Mouse (Mus musculus) T-helper 1 cell (primary cell): ENCODE measurements around the gene Rab6b.

Experiments
- in situ Hi-C: fragments of 300-600 bp; cut with MboI, MseI; formaldehyde crosslinking; loops from one replicate; pipeline ENCODE4 v1.15.1; 2025; ENCODE audit warnings: high pct_unique_total_duplicates

Rab6b gene

DNA sequence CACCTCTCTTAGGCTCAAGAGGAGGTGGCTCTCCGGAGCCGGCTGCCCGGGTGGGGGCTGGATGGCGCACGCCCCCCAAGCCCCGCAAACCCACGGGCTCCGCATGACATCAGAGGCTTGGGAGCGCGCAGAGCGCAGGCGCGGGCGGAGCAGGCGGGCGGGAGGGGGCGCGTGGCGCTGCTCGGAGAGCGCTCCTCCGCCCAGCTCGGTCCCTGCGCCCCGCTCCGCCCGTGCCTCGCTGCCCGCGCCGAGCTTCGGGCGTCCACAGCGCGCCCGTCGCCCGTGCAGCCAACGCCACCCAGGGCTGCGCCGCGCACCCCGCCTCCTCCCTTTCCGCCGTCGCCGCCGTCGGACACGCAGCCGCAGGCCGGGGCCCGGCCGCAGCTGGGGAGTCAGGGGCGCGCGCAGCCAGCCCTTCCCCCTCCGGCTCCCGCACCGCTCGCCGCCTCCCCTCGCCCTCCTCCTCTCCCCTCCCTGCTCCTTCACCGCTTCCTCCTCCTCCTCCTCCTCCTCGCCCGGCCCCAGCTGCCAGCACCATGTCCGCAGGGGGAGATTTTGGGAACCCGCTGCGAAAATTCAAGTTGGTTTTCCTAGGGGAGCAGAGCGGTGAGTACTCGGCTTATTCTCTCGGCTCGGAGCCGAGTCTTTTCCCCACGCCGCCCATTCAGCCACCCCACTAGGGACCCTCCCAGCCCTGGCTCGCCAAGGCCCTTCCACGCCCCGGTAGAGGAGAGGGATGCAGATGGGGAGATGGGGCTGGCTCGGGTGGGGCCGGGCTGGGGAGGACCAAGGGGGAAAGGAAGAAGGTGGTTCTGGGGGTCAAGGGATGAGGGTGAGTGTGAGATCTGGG, at the start of gene Rab6b:
TSS of gene Rab6b (plus strand) at position 167 of the 850 bp plus-strand sequence.
- in situ Hi-C loops: no loop called here

DNA sequence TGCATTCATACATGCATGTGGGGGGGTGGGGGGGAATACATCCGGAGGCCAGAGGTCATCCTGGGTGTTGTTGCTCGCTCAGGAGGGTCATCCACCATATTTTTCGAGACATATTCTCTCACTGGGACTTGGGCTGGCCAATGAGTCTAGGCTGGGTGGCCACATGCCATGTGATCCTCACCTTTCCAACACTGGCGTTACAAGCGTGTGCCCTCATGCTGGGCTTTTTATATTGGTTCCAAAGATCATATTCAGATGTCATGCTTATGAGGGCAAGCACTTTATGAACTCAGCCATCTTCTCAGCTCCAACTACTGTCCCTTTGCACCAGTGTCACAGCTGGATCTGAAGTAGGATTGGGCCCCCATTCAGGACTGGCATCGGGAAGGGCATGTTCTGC, 48.0 kb upstream of the Rab6b start:
- in situ Hi-C loops: no loop called here

DNA sequence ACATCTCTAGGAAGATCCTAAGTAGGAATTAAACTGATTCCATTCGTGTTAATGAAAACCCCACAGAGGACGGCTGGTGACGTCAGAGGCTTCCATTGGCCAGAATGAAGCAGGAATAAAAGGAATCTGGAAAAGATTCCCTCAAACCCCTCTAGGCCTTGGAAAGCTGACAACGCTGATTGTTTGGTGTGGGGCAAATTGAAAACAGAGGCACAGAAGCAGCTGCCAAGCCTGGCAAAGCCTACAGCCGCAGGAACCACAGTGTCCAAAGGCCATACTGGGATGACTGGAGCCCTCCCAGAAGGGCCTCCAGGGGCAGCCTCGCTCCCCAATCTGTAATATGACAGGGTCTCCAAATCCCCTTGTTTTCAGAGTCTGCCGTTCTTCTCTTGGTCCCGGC, 44.7 kb upstream of the Rab6b start:
- in situ Hi-C loops: no loop called here

DNA sequence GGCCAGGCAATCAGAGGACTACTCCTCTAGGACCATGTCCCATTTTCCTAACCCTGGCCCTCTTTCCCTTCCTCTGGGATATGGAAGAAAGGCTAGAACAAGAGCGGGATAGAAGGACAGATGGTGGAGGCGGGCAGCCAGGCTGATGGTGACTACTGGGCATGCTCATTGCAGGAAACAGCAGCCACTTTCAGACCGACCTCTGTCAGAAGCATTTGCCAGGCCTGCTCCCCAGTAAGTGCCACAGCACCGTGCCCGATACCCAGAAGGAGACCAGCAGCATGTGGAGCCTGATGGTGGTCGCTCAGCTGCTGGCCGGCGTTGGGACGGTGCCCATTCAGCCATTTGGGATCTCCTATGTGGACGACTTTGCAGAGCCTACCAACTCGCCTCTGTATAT, 43.9 kb upstream of the Rab6b start:
- in situ Hi-C loops: no loop called here

DNA sequence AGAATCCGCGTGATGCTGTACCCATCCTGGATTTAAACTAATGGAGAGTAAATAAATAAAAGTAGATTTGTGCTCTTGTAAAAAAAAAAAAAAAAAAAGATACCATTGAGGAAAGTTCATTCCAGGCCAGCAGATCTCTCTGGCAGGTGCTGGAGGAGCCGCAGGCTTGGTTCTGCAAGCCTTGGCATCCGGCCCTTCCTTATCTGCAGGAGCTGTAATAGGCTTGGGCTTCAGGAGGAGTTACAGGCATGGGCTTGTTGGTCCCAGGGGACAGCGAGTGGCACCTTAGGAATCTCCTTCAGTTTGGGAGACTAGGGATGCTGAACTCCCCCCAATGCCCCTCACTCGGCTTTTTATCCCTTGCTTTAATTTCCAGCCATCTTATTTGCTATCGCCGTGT, 42.8 kb upstream of the Rab6b start:
- in situ Hi-C loops: no loop called here

DNA sequence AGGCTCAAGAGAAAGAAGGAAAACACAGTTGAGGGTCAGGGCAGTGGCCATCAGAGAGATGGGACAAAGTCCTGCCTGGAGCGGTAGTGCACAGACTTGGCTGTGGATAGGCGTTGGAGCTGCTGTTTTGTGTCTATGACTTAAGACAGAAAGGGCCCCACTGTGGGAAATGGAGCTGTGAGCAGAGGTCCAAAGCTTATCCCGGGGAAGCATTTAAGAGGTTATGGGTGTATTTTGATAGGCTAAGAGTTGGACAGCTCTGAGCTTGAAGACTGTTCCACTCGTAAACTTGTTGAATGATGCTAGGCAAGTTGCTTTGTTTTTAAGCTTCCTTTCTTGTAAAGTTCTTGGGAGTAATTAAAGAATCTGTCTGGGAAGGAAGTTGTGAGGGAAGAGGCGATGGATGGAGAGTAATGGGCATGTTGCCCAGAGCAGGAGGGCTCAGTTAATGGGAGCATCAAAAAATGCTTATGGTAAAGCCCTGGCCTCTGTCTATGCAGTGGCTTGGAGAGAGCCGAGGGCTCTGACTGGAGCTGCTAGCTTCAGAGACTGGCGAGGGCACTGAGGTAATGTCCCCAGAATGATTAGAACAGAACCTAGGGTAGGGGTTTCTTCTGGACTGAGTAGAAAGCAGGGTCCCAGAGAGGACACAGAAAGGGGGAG, 39.9 kb upstream of the Rab6b start:
- in situ Hi-C loops: no loop called here

DNA sequence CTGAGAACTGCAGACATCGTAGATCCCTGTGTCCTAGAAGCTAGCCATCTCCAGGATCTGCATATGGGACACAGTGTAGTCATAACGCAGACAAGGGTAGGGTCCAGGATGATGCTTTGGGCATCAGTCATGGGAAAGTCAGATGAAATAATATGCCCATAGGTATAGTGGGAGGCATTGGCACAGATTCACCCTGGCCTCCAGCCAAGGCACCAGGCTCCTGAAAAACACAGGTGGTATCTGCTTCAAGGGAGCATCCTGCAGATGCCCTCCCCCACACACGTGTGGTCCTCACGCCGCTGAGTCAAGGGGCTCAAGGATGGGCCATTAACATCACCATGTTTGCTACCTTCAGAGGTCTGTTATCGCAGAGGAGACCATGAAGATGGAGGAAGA, 39.4 kb upstream of the Rab6b start:
- in situ Hi-C loops: no loop called here

DNA sequence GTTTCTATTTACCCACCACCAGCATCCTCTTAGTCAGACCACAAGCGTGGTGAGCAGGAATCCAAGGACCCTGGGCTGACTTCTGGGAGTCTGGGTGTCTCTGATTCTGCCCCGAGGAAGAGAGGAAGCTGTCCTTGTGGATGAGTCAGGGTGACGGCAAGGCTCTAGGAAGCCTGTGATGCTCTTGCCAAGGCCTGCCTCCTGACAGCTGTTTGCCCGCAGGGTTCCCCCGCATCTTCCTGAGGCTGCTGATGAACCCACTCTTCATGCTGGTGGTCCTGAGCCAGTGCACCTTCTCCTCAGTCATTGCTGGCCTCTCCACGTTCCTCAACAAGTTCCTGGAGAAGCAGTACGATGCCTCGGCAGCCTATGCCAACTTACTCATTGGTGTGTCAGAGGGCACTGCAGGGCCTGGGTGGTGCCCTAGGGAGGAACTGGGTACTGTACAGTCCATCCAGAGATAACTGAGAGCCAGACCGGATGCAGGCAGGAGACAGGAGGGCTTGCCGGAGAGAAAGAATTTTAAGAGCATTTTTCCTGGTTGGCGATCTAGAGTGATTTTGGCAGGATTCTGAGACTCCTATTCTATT, 38.6 kb upstream of the Rab6b start:
- in situ Hi-C loops: no loop called here

DNA sequence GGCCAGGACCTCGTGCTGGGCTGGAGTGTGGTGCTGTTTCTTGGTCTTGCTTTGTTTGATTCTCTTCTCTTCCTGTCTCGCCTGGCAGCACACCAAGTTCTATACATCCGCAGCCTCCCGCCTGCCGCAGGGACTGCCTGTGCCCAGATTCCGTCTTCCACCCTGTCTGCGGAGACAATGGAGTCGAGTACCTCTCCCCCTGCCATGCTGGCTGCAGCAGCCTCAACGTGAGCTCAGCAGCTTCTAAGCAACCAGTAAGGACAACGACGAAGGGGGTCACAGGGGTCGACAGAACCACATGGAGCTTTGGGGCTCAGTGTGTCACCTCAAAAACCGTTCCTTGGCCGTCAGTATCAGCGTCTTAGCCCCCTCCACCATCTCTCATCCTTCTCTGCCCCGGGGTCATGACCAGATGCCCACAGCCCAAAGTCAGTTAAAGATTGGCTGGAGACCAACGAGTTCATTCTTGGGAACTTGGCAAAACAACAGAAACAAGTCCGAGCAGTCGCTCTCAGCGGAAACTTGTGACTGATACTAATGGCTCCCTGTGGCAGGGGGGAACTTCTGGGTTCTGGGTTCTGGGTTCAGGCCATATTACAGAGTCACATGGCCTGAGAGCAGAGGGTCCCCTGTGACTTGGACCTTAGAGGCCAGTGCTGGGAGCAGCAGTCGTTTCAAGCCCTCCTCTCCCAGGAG, 34.6 kb upstream of the Rab6b start:
- in situ Hi-C loops: no loop called here

DNA sequence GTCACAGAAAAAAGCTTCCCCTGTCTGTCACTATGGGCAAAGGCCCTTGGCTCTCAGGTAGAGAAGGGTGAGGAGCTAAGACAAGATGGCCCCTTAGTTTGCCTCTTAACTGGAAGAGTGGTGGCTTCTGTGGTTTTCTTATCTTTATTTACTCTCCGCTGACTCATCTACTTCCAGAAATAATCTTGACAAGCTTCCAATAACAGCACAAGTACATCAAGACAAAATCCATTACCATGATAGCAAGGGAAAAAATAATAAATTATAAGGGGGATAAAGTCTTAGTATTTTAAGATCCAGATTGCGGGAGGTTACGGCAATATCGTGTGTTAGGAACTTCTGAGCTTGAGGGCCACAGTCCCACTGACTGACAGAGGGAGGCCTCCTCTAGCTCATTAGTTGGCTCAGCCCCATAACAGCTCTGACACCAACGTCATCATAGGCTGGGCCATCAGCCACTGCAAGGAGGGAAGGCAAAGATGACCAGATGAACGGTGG, 33.3 kb upstream of the Rab6b start:
- in situ Hi-C loops: no loop called here

DNA sequence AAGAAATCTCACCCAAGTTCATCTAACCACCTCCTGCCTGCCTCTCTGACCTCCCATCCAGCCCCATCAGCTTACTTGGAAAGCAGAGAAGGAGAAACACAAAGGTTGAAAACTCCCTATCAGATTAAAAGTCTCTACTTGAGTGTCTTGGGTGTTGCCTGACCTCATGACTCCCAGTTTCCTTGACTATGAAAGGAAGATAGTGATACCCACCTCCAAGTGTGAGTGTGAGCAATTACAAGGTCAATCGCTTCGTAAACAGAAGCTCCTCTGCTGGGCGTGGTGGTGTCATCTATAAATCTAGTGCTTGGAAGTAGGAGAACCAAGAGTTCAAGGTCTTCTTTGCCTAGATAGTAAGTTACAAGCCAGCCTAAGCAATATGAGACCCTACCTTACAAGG, 31.4 kb upstream of the Rab6b start:
- in situ Hi-C loops: no loop called here

DNA sequence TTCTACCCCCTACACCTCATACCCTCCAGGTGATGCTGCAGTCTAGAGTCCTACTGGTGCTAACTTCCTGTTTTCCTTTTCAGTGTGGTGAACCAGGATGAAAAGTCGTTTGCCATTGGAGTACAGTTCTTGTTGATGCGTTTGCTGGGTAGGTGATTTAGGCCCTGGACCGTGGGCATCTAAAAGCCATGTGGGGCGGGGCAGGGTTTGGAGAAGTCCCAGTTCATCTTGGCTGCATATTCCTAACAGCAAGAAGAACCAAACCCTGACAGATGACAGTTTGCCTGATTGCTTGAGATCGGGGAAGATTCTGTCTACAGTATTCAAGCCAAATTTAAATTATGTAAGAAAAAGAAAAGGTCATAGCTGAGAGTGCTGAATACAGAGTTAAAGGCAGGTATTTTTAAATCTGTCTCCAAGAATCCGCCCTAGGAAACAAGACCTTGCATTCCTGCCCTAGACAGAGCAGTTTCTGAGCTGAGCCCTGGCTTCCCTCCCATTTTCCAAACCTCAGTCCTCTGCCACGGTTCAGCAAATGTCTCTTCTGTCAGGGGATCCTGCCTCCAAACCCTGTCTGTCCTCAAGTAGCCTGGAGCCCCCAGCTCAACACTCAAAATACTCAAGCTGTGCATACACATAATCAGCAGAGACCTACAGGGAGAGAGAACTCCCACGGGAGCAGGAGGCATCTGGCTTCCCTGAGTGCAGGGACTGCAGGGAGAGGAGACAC, 29.2 kb upstream of the Rab6b start:
- in situ Hi-C loops: no loop called here

DNA sequence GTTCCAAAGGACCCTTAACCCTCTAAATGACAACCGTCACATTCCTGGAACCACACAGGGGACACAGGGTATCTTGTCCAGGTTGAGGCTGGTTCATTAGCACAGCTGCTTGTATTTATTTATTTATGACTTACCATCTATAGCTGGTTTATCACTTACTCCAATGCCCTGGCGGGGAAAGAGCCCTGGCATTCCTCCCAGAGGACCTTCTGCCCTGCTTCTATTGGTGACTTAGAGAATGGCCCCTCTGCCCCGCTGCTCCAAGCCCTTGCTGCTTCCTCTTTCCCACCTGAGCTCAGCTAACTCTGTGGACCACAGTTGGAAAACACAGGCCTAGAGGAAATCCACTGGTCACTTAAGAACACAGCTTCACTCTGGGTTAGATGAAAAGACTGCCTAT, 28.2 kb upstream of the Rab6b start:
- in situ Hi-C loops: no loop called here

DNA sequence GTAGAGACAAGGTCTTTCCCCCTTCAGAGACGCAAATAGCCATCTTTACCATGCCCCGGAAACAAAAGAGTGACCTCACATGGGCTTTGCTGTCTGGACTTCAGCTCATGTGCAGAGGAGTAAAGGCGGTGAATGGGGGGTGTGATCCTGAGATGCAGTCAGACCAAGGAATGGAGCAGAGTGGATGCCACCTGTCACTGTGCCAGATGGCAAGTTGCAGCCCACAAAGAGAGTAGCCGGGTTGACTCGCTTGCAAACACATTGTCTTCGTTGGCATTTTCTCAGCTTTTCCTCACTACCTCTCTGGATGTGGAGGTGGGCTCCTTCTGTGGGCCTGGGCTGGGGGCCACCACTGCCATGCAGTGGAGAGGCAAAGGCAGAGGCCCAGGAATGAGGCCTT, 24.9 kb upstream of the Rab6b start:
- in situ Hi-C loops: no loop called here

DNA sequence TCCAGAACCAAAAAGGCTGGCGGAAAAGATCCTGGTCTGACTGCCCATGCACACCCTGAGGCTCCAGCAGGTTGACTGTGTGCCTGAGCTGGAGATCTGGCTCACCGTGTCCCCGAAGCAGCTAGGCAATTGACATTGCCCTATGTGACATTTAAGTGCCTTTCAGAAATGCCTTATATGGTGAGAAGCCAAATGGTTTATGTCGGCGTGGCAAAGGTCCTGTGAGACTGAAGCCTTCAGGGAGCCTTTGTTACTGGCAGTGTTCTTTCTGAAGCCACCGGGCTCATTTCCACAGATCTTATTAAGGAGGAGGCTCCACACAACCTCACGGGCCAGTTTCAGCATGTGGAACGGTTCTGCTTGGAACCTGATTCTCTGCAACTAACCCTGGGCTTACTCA, 24.3 kb upstream of the Rab6b start:
- in situ Hi-C loops: no loop called here

DNA sequence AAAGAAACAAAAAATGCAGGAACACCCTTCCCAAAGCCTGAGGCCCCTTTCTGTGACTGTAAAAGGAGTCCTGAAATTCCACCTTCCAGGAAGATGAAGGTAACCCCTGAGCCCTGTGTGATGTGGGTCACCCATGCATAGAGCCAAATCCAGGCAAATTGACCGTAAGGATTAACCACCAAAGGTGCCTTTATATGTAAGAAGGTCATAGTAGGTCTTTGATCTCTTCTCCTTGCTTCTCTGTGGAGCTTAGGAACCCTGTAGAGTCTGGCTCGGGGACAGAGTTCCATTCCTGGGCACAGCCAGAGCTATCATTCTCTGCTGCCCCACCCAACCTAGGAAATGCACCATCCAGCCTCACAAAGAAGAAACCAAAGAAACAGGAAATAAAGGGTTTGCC, 22.9 kb upstream of the Rab6b start:
- in situ Hi-C loops: no loop called here

DNA sequence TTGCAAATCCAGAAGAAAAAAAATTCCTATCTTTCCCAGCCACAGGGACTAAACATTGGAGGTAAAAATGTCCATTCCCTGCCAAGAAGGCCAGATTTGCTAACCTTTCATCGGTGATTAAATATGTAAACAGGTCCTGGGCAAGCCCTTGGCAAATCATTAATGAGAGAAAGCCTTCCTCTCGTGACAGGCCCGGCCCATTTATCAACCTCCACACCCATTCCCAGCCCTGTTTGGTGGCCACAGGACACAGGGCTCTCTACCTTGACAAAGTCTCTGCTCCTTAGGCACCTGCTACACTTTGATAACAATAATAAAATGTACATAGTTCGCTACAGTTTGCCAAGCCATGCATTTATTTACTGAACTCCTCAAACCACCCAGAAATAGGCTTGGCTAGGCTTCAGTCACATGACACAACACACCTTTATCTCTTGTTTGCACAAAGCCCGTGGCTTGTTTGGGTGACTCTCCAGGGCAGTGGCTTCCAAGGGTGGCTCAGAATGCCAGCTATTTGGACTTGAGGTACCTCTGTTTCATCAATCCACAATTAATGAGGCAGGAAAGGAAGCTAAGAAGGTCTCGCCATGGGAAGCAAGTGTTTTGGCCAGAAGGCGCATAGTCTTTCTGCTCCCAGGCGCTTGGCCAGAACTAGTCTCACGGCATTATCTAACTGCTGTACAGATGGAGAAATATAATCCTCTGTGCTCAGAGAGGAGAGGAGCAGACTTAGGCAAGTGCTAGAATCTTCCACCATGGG, 21.3 kb upstream of the Rab6b start:
- in situ Hi-C loops: loop anchor here (5.0 kb wide), 1 partner anchor 92 kb away; no protein-coding TSS in a partner anchor

DNA sequence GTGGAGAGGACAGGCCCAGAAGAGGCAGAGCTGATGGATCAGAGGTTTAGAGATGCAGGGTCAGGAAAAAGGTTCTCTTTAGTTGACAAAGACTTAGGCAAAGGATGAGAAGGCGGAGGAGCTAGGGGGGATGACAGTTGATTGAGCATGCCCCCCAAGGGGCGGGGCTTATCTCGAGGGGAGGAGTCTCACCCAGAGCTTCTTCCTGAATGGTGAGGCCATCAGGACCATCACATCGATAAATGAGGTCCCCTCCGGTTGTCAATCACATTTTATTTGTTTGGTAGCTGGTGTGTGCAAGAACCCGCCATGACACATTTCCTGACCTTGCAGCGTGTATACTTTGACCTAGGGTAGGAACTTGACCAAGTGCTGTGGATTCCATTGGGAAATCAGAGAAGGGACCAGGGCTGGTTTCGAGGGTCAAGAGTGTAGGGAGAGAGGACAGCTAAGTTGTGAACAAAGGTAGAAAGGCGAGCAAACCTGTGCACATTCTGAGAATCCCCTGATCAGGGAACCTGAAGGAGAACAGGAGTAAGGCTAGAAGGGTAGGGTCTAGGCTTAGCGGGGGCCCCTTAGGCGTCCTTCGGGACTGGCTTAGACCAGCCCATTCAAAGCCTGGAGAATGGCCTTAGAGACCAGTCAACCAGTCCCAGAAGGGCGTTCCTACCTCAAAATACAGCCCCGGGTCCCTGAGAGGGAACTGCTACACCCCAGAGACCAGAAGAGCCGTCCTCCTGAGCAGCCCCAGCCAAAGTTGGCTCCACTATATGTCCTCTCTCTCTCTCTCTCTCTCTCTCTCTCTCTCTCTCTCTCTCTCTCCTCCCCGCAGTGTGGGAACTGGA, 20.3 kb upstream of the Rab6b start:
- in situ Hi-C loops: loop anchor here (5.0 kb wide), 1 partner anchor 91 kb away; no protein-coding TSS in a partner anchor

DNA sequence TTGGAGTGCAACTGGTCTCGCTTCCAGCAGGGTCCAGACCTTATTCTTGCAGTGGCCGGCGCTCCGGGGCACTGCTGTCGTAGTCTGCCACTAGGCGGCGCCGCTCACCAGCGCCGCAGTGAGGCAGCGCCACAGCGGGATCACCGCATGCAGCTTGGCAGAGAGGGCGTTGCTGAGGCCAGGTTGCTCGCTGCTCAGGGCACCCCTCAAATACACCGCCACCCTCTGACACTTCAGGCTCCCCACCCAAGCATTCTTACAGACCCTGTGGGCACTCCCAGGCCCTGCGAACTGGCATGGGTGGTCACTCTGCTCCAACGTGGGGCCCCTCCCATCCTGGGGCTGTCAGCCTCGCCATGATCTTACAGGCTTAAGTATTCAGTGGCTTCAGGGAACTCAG, 19.3 kb upstream of the Rab6b start:
- in situ Hi-C loops: loop anchor here (5.0 kb wide), 1 partner anchor 90 kb away; no protein-coding TSS in a partner anchor
